Mouse (Mus musculus) layer of hippocampus, adult 18-20 months (tissue): Measurements from ENCODE around the gene Tmem9. TPM values are rescaled to one million over a fixed set of nuclear protein-coding genes. Genes with fewer than 3 reads are reported as not detected.

Experiments
- DNase-seq, 2 experiments: peaks; one replicate each; pipeline ENCODE4 v3.0.0; 2022; ENCODE audit warnings: low spot score in 2 of 2
- total RNA-seq, 2 experiments: library from RNA; stranded (reverse); gene quantifications; 2 replicates each; pipeline ENCODE4 v1.2.3; 2021

Tmem9 gene
- total RNA-seq, 2 experiments from 2014 or later = 64.0 to 64.2 TPM

- DNase-seq = no peak
Measured at GRCm38 (mm10) chr1:136018390-136019189, 10.6 kb downstream of the Tmem9 start.

DNA sequence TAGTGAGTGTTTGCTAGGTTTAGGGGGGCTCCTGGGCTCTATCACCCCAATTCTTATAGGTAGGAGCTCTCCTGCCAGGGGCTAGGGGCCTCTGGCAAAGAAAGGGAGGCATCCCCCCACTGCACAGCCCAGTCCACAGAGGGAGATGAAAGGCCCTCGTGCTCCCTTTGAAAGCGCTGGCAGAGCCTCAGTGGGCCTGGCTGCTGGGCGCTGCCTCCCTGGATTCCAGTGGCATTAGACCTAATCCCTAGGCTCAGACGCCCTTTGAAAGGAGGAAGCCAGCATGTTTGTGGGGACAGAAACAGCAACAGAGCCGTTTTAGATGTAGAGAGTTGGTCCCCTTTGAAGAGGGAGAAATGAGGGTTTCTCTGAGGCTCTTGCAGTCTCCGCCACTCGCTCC lies 22.3 kb downstream of the Tmem9 start:
- no peak for DNase-seq

- no peak for DNase-seq
Measured at GRCm38 (mm10) chr1:136031697-136032096, 23.7 kb downstream of the Tmem9 start.

GRCm38 (mm10) chr1:136032961-136033360 lies 25.0 kb downstream of the Tmem9 start:
- no peak for DNase-seq

- peak in 1 of 2 experiments; percentile 68 for DNase-seq
Measured at GRCm38 (mm10) chr1:136038746-136039538, 31.0 kb downstream of the Tmem9 start.

DNA sequence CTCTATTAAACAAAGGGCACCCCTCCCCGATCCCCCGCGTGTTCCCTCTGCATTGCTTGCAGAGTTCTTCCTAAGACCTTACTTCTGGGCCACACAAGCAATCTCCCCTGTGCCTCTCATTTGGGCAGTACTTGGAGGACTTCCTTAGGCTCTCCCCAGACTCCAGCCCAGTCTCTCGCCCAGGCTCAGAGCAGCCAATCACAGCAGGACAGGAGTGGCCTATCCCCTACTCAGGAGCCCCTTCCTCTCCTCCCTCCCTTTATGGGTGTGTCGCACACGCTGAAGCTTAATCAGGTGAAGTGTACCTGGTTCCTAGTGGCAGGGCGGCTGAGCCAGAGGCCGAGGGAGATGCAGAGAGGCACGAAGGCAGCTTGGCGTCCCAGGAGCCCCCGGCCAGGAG lies 32.5 kb downstream of the Tmem9 start:
- DNase-seq = no peak

DNA sequence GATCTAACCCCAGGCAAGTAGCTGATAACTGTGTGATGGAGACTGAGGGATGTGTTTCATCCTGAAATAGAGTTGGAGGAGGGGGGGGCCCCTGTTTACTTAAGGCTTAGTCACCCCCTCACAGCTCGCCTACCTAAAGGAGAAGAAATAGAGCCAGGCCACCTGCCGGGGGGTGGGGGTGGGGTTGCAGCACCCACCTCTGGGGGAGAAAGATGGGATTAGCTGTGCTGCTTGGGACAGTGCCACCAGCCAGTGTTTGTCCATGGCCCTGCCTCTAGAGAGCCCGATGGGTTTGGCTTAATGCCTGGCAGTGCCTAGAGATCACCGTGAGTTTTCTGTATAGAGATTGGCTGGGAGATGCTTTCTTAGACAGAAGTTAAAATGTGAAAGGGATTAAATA lies 32.9 kb downstream of the Tmem9 start:
- no peak for DNase-seq

DNA sequence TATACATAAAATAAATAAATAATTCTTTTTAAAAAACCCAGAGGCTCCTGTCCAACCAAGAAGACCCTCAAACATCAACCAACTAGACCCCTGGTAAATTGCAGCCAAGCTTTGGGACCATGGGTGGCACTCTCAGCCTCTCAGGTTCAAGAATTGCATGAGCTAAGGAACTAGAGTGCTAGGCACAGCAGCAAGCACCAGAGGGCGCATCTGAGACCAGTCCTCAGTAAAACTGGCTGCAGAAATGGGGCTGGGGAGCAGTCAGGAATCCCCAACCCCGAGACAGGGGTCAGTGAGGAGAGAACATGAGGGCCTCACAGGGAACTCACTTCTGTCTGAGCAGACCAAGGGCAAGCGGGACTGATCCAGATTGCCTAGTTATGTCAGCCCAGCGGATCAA lies 37.8 kb downstream of the Tmem9 start:
- peak in 1 of 2 experiments; percentile 80 for DNase-seq

DNA sequence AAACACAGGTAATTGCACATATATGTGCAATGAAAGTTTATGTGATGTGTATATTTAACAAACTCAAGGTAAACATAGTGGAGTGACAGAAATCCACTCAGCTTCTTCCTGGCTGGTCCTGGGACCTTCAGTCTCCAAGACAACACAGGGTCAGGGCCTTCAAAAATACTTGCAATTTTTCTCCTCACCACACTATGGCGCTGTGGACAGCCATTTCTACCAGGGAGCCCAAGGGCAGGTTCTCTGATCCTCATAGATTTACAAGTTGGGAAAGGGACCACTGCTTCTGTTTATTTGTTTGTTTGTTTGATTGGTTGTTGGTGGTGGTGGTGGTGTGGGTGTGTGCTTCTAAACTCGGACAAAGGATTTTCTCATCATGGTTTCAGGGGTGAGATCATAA lies 39.5 kb downstream of the Tmem9 start:
- peak in 1 of 2 experiments; percentile 45 for DNase-seq

GRCm38 (mm10) chr1:136047894-136048293 lies 39.9 kb downstream of the Tmem9 start:
- DNase-seq = no peak

DNA sequence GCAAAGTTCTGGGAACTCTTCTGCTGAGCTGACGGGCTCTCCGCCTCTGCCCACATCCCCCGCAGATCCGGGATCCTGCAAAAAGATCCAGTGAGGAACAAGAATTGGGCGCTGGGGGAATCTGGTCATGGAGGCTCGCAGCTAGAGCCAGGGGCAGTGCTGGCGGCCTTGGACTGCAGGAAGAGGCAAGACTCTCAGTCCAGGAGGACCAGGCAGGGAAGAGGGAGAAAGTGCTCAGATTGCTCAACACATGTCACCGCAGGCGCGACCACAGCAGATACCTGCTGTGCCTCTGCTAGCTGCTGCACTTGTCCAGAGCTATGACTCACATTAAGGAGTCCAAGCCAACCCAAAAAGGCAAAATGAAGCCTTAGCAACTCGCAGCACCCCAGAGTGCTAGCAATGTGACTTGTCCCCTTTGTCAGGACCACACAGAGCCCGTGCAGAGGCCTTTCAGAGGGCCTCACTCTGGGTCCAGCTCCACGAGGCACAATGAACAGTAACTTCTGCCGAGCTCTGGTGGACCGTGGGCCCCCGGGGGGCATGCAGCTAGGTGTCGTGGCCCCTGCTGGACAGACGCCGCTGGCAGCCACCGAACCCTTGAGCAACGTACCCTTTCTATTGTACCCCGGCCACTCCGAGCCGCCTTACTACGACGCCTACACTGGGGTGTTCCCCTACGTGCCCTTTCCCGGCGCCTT lies 42.5 kb downstream of the Tmem9 start, which contains the start of gene Ascl5:
Gene Ascl5 (plus strand): TSS at position 493 of the 701 bp plus-strand sequence.
- no peak for DNase-seq

- no peak for DNase-seq
Measured at GRCm38 (mm10) chr1:136051013-136051315, 43.0 kb downstream of the Tmem9 start.

GRCm38 (mm10) chr1:136051465-136051864 lies 43.5 kb downstream of the Tmem9 start:
- peak; percentile 59 to 84 for DNase-seq

DNA sequence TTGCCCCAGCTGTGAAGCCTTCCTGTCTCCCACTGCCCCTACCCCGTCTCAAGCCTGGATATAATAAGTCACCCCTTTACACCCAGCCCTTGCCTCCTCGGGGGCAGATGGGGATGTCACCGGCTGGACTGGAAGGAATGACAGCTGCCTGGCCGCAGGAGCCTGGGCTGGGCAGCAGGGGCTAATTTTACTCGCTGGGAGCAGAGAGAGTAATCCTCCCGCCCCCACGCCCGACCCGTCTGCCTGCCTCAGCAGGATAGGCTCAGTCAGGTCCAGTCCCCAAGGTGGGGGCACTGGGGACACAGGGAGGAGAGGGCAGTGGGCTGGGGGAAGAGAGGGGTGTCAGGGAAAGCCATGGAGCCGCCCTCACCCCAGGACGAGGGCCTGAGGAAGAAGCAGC lies 44.6 kb downstream of the Tmem9 start, which contains the start of gene Cacna1s:
Gene Cacna1s (plus strand): TSS at position 204 of the 400 bp plus-strand sequence.
- no peak for DNase-seq

- DNase-seq = peak; percentile 50 to 79
Measured at GRCm38 (mm10) chr1:136055771-136056170, 47.8 kb downstream of the Tmem9 start.

GRCm38 (mm10) chr1:136058594-136058993 lies 50.6 kb downstream of the Tmem9 start:
- DNase-seq = no peak

- DNase-seq = peak; percentile 71 to 91
Measured at GRCm38 (mm10) chr1:136061041-136061789, 53.3 kb downstream of the Tmem9 start.

DNA sequence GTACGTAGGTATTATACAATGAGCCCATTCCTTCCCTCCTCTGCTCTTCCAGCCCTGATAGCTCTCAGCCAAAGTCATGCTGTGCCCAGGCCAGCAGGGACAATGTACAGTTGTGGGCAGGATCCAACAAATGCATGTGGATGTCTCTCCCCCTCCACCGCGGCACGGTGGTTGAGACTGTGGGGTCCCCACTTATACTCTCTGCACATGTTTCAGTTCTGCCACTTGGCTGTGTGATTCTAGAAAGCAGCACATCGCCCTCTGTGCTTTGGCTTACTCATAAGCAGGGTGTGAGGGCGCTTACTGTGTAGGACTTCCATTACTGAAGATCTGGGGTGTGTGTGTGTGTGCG lies 53.8 kb downstream of the Tmem9 start:
- no peak for DNase-seq

GRCm38 (mm10) chr1:136063991-136064390 lies 56.0 kb downstream of the Tmem9 start:
- DNase-seq = no peak

- no peak for DNase-seq
Measured at GRCm38 (mm10) chr1:136066621-136067020, 58.7 kb downstream of the Tmem9 start.

DNA sequence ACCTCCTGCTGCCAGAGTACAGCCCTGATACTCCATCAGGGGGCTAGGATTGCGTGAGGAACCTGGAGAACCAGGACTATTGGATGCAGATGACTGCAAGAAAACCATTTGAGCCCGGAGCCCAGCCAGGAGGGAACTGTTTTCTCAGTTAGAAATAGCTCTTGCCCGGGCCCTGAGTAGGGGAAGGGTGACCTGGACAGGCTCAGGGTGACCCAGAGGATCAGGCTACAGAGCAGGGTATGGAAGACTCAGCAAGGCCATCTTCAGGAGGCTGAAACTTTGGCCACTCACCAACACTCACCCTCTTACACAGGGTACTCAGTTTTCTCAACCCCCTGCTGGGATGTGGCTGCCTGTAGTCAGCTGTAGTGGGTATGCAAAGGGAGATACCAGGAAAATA lies 59.6 kb downstream of the Tmem9 start:
- no peak for DNase-seq
